Mouse (Mus musculus) ES-E14 (cell line): ENCODE data around the gene C1qc. TPM values are rescaled to one million over a fixed set of nuclear protein-coding genes. Genes with fewer than 3 reads are reported as not detected.

Experiments used
- DNase-seq: peaks from one replicate; pipeline ENCODE4 v3.0.0-alpha.2; 2013; ENCODE audit warnings: low read depth, low spot score
- H3K27ac ChIP-seq: 2 replicates; pipeline ENCODE4 v1.5.1; 2012; ENCODE audit warnings: low read depth, mild to moderate bottlenecking, low read length, moderate library complexity, mixed read lengths; ENCODE audit not compliant: poor library complexity, insufficient read depth, severe bottlenecking
- H3K36me3 ChIP-seq: 2 replicates; pipeline ENCODE4 v1.6.1; 2012; ENCODE audit warnings: mild to moderate bottlenecking, low read length, moderate library complexity, mixed read lengths; ENCODE audit not compliant: control insufficient read depth, poor library complexity, insufficient read depth, severe bottlenecking
- H3K4me1 ChIP-seq, 2 experiments: fragments of 150-350 bp in 1 of 2; sonication (generic) in 1 of 2; 2 replicates each; pipeline ENCODE4 v1.6.1; 2012; ENCODE audit warnings: low read length in 2 of 2, mild to moderate bottlenecking in 1 of 2, mixed read lengths in 1 of 2; ENCODE audit not compliant: control insufficient read depth in 2 of 2, insufficient read depth in 2 of 2, poor library complexity in 1 of 2
- H3K4me3 ChIP-seq, 2 experiments: fragments of 150-350 bp in 1 of 2; sonication (generic) in 1 of 2; 2 replicates each; pipeline ENCODE4 v1.5.1; 2012; ENCODE audit warnings: low read length in 2 of 2, low read depth in 1 of 2, mild to moderate bottlenecking in 1 of 2, mixed read lengths in 1 of 2; ENCODE audit not compliant: insufficient read depth in 1 of 2, poor library complexity in 1 of 2, severe bottlenecking in 1 of 2
- H3K9ac ChIP-seq: 2 replicates; pipeline ENCODE4 v1.6.1; 2012; ENCODE audit warnings: low read depth, mild to moderate bottlenecking, low read length, mixed read lengths; ENCODE audit not compliant: poor library complexity, insufficient read depth, severe bottlenecking
- H3K9me3 ChIP-seq: fragments of 150-350 bp; sonication (generic); 2 replicates; pipeline ENCODE4 v1.6.1; 2012; ENCODE audit warnings: low read depth, mild to moderate bottlenecking, low read length; ENCODE audit not compliant: control insufficient read depth, insufficient read depth
- CHD2 ChIP-seq: IDR thresholded peaks from 2 replicates; pipeline ENCODE4 v1.6.1; 2014; ENCODE audit warnings: mild to moderate bottlenecking, low read depth, low read length, inconsistent platforms
- HCFC1 ChIP-seq: IDR thresholded peaks from 2 replicates; pipeline ENCODE4 v1.6.1; 2012; ENCODE audit warnings: low read length, inconsistent platforms, borderline replicate concordance; ENCODE audit not compliant: insufficient read depth
- MAFK ChIP-seq: IDR thresholded peaks from 2 replicates; pipeline ENCODE4 v1.6.1; 2014; ENCODE audit warnings: mild to moderate bottlenecking, low read depth, low read length, inconsistent platforms; ENCODE audit not compliant: insufficient read depth
- ZC3H11A ChIP-seq: IDR thresholded peaks from 2 replicates; pipeline ENCODE4 v1.6.1; 2012; ENCODE audit warnings: low read depth, mild to moderate bottlenecking, inconsistent platforms, low read length, borderline replicate concordance
- ZNF384 ChIP-seq: IDR thresholded peaks from 2 replicates; pipeline ENCODE4 v1.6.1; 2012; ENCODE audit warnings: low read depth, low read length, inconsistent platforms
- in situ Hi-C, 2 experiments: fragments of 600-800 bp; cut with MboI; formaldehyde crosslinking; loops; one replicate each; pipeline ENCODE4 v1.15.1; 2025; ENCODE audit warnings: low sequenced_read_pairs in 2 of 2, inconsistent platforms in 1 of 2; ENCODE audit not compliant: unreplicated experiment in 2 of 2
- total RNA-seq: library from RNA; depleted of rRNA; stranded (reverse); fragments of 300-350 nt; gene quantifications from 2 replicates; pipeline ENCODE4 v1.2.3, GENCODE M21; 2012

The C1qc gene
- total RNA-seq, 1 experiment, result not detected

GRCm38 (mm10) chr4:136862411-136862810 is 30.5 kb downstream of the C1qc start:
- Histone ChIP-seq H3K27ac (no peak overlapping the region), H3K36me3 (no peaks in the 10 kb centered on the region), H3K4me1 (peaks cover 0 to 9% of the 10 kb centered on the region in 2 experiments; a peak in 2 of 4 replicates), H3K9ac (no peak overlapping the region), H3K4me3 (no peak overlapping the region), H3K9me3 (no peaks in the 10 kb centered on the region)
- no peak for TF ChIP-seq CHD2
- no peak for TF ChIP-seq MAFK
- no peak for TF ChIP-seq ZNF384
- no peak for TF ChIP-seq HCFC1
- no peak for TF ChIP-seq ZC3H11A
- DNase-seq, result no peak
- in situ Hi-C loops, result no loop called here

- Histone ChIP-seq H3K9me3 (no peaks in the 10 kb centered on the region), H3K4me1 (peaks cover 0 to 9% of the 10 kb centered on the region in 2 experiments; a peak in 2 of 4 replicates), H3K9ac (peak overlapping the region; percentile 12), H3K36me3 (no peaks in the 10 kb centered on the region), H3K27ac (no peak overlapping the region), H3K4me3 (peak overlapping the region; percentile 6 to 22; a peak in 2 of 4 replicates)
- in situ Hi-C loops, result no loop called here
- TF ChIP-seq HCFC1, result no peak
- TF ChIP-seq CHD2, result no peak
- TF ChIP-seq ZNF384, result no peak
- no peak for TF ChIP-seq ZC3H11A
- TF ChIP-seq MAFK, result no peak
- no peak for DNase-seq
These were observed 31.1 kb downstream of the C1qc start for GRCm38 (mm10) chr4:136861806-136862205.

- in situ Hi-C loops, result no loop called here
- DNase-seq, result no peak
- no peaks in the 10 kb centered on the region for H3K36me3 ChIP-seq
- peaks cover 0 to 7% of the 10 kb centered on the region in 2 experiments; a peak in 2 of 4 replicates for H3K4me1 ChIP-seq
- H3K9me3 ChIP-seq, result no peaks in the 10 kb centered on the region
- no peak overlapping the region for H3K4me3 ChIP-seq
- no peak overlapping the region for H3K27ac ChIP-seq
- TF ChIP-seq ZNF384 (no peak), HCFC1 (no peak), ZC3H11A (no peak), MAFK (no peak), CHD2 (no peak)
- no peak overlapping the region for H3K9ac ChIP-seq
These were observed 32.8 kb downstream of the C1qc start for GRCm38 (mm10) chr4:136860022-136860421.

GRCm38 (mm10) chr4:136855081-136855480 is 37.8 kb downstream of the C1qc start:
- H3K4me1 ChIP-seq, result no peaks in the 10 kb centered on the region; a peak in 1 of 4 replicates
- no peak overlapping the region for H3K9ac ChIP-seq
- no peaks in the 10 kb centered on the region for H3K36me3 ChIP-seq
- no peak for DNase-seq
- TF ChIP-seq ZC3H11A, result 0 out of 2 replicates have a peak, but pooled peaks have one; percentile 24
- TF ChIP-seq MAFK, result no peak
- no peak overlapping the region for H3K27ac ChIP-seq
- no peaks in the 10 kb centered on the region for H3K9me3 ChIP-seq
- H3K4me3 ChIP-seq, result no peak overlapping the region
- in situ Hi-C loops, result no loop called here

GRCm38 (mm10) chr4:136852989-136853388 is 39.9 kb downstream of the C1qc start:
- Histone ChIP-seq H3K36me3 (no peaks in the 10 kb centered on the region), H3K9ac (no peak overlapping the region), H3K9me3 (no peaks in the 10 kb centered on the region), H3K27ac (no peak overlapping the region), H3K4me3 (no peak overlapping the region), H3K4me1 (no peaks in the 10 kb centered on the region; a peak in 1 of 4 replicates)
- TF ChIP-seq ZNF384, result no peak
- TF ChIP-seq CHD2, result no peak
- TF ChIP-seq HCFC1, result no peak
- TF ChIP-seq ZC3H11A, result no peak
- TF ChIP-seq MAFK, result no peak
- no peak for DNase-seq
- in situ Hi-C loops, result no loop called here
